Mouse (Mus musculus) liver, embryonic 14.5 days (tissue): ENCODE results near the gene Rpgrip1l. TPM values are rescaled to one million over a fixed set of nuclear protein-coding genes. Genes with fewer than 3 reads are reported as not detected.
A peak's percentile ranks its signal among the peaks of the same experiment; 100 is the strongest.

Experiments used
- ATAC-seq: fragments of 200-750 bp; cut with Nextera tagmentation; 2 replicates; pipeline ENCODE4 v1.8.0; 2017; ENCODE audit warnings: moderate number of reproducible peaks, mild to moderate bottlenecking, moderate library complexity; ENCODE audit not compliant: insufficient read depth
- DNase-seq, 3 experiments: peaks; one replicate each; pipeline ENCODE4 v3.0.0-alpha.2; 2012 to 2013; ENCODE audit warnings: low read depth in 3 of 3, low spot score in 3 of 3
- H3K27ac ChIP-seq: fragments of 300-500 bp; sonication (generic); 2 replicates; pipeline ENCODE4 v1.5.1; 2014; ENCODE audit warnings: moderate library complexity, mild to moderate bottlenecking, control low read depth, inconsistent platforms
- H3K27me3 ChIP-seq: fragments of 300-500 bp; sonication (generic); 2 replicates; pipeline ENCODE4 v1.6.1; 2014; ENCODE audit warnings: mild to moderate bottlenecking, low read length, moderate library complexity; ENCODE audit not compliant: control insufficient read depth, insufficient read depth
- H3K36me3 ChIP-seq: fragments of 300-500 bp; sonication (generic); replicated peaks from 2 replicates; pipeline ENCODE4 v1.6.1; 2014; ENCODE audit warnings: low read depth; ENCODE audit not compliant: control insufficient read depth, insufficient read depth
- H3K4me1 ChIP-seq, 2 experiments: fragments of 200-500 bp in 1 of 2; fragments of 300-500 bp in 1 of 2; sonication (generic) in 1 of 2; replicated peaks; 2 replicates each; pipeline ENCODE4 v1.6.1; 2012 to 2014; ENCODE audit warnings: antibody characterized with exemption in 1 of 2, inconsistent platforms in 1 of 2, low read length in 1 of 2; ENCODE audit not compliant: control insufficient read depth in 2 of 2, insufficient read depth in 2 of 2
- H3K4me2 ChIP-seq: fragments of 300-500 bp; sonication (generic); 2 replicates; pipeline ENCODE4 v1.6.1; 2014; ENCODE audit warnings: low read depth, mild to moderate bottlenecking, control low read depth, moderate library complexity
- H3K4me3 ChIP-seq, 2 experiments: fragments of 200-500 bp in 1 of 2; fragments of 300-500 bp in 1 of 2; sonication (generic) in 1 of 2; 2 replicates each; pipeline ENCODE4 v1.5.1; 2012 to 2014; ENCODE audit warnings: low read depth in 2 of 2, low read length in 2 of 2, mild to moderate bottlenecking in 2 of 2, control low read depth in 1 of 2, inconsistent platforms in 1 of 2, moderate library complexity in 1 of 2; ENCODE audit not compliant: insufficient read depth in 1 of 2
- H3K9ac ChIP-seq: fragments of 300-500 bp; sonication (generic); replicated peaks from 2 replicates; pipeline ENCODE4 v1.6.1; 2014; ENCODE audit warnings: mild to moderate bottlenecking, control low read depth, moderate library complexity
- H3K9me3 ChIP-seq: fragments of 300-500 bp; sonication (generic); 2 replicates; pipeline ENCODE4 v1.6.1; 2016; ENCODE audit warnings: low read length, mixed read lengths; ENCODE audit not compliant: control insufficient read depth
- CTCF ChIP-seq: IDR thresholded peaks from 2 replicates; pipeline ENCODE4 v1.5.1; 2016; ENCODE audit warnings: antibody characterized with exemption, low read depth, control low read depth
- EP300 ChIP-seq: IDR thresholded peaks from 2 replicates; pipeline ENCODE4 v1.6.1; 2016; ENCODE audit warnings: antibody characterized with exemption, low read depth
- WGBS: fragments of 180-500 bp; shearing (Covaris S2); extraction: QIAGEN DNeasy Blood & Tissue Kit; methylation state at CpG from one replicate; pipeline ENCODE4 v1.1.7; 2014; ENCODE audit not compliant: insufficient replicate concordance; 5-methylcytosine and 5-hydroxymethylcytosine counted together
- polyA plus RNA-seq, 2 experiments: library from polyadenylated mRNA; depleted of rRNA in 1 of 2; stranded (reverse) in 1 of 2; unstranded in 1 of 2; fragments of >200 nt; fragmentation: Nextera tagmentation in 1 of 2; extraction: Ambion mirVana in 1 of 2; gene quantifications; 2 replicates each; pipeline versions ENCODE4 v1.2.1 to v1.2.3; 2012 to 2014

Gene Rpgrip1l
- polyA plus RNA-seq (2012; rRNA removed) (0.80 and 1.1 TPM in 2 replicates), polyA plus RNA-seq (2014; fragmentation: Nextera tagmentation; extraction: Ambion mirVana) (3.3 TPM in 2 replicates)

GRCm38 (mm10) chr8:91312835-91313832 is at the start of gene Rpgrip1l, which contains the start of gene Fto:
Gene Rpgrip1l, minus strand, starts transcription at chr8:91313262.
Gene Fto, plus strand, starts transcription at chr8:91313525.
- Histone ChIP-seq H3K4me2 (peak within 1 kb of the TSS; percentile 80), H3K9ac (peak within 1 kb of the TSS; percentile 60), H3K36me3 (no peaks in the 10 kb centered on the region), H3K4me1 (peaks cover 2 to 9% of the 10 kb centered on the region in 2 experiments; a peak in 3 of 4 replicates), H3K27ac (no peak within 1 kb of the TSS), H3K4me3 (peak within 1 kb of the TSS; percentile 66 to 78), H3K27me3 (no peaks in the 10 kb centered on the region), H3K9me3 (no peaks in the 10 kb centered on the region)
- under 1% methylated on average over 59 of the region's 59 CpGs for WGBS
- DNase-seq (peak; percentile 96 to 98 (median 96)), ATAC-seq (peak; percentile 98)
- no peak for TF ChIP-seq CTCF

- ATAC-seq: no peak
- H3K27me3 ChIP-seq: no peaks in the 10 kb centered on the region
- 40% methylated on average over 10 of the region's 10 CpGs for WGBS
- H3K9me3 ChIP-seq: no peaks in the 10 kb centered on the region
- H3K36me3 ChIP-seq: no peaks in the 10 kb centered on the region
- no peak overlapping the region for H3K27ac ChIP-seq
- no peak overlapping the region for H3K4me2 ChIP-seq
- no peak overlapping the region for H3K4me3 ChIP-seq
- TF ChIP-seq CTCF (no peak), EP300 (no peak)
- no peak overlapping the region for H3K9ac ChIP-seq
- DNase-seq: no peak
- H3K4me1 ChIP-seq: peaks cover 0 to 10% of the 10 kb centered on the region in 2 experiments; a peak in 1 of 4 replicates
Observed at GRCm38 (mm10) chr8:91360644-91361357, 47.7 kb upstream of the Rpgrip1l start.

- Histone ChIP-seq H3K36me3 (no peaks in the 10 kb centered on the region), H3K27me3 (no peaks in the 10 kb centered on the region), H3K9ac (no peak overlapping the region), H3K4me3 (no peak overlapping the region), H3K27ac (no peak overlapping the region), H3K4me2 (no peak overlapping the region), H3K9me3 (no peaks in the 10 kb centered on the region), H3K4me1 (peaks cover 0 to 10% of the 10 kb centered on the region in 2 experiments; a peak in 1 of 4 replicates)
- ATAC-seq: no peak
- no peak for TF ChIP-seq EP300
- no peak for TF ChIP-seq CTCF
- 62% methylated on average over 9 of the region's 9 CpGs for WGBS
- DNase-seq: no peak
Observed at GRCm38 (mm10) chr8:91359511-91359910, 46.4 kb upstream of the Rpgrip1l start.

GRCm38 (mm10) chr8:91358016-91358415 is 45.0 kb upstream of the Rpgrip1l start:
- WGBS: 58% methylated on average over 5 of the region's 5 CpGs
- no peaks in the 10 kb centered on the region for H3K27me3 ChIP-seq
- H3K4me2 ChIP-seq: no peak overlapping the region
- no peaks in the 10 kb centered on the region for H3K9me3 ChIP-seq
- no peak overlapping the region for H3K4me3 ChIP-seq
- H3K4me1 ChIP-seq: peaks cover 0 to 14% of the 10 kb centered on the region in 2 experiments
- no peak overlapping the region for H3K27ac ChIP-seq
- H3K9ac ChIP-seq: no peak overlapping the region
- no peak for ATAC-seq
- no peak for DNase-seq
- TF ChIP-seq CTCF (no peak), EP300 (no peak)
- H3K36me3 ChIP-seq: no peaks in the 10 kb centered on the region
